Mouse (Mus musculus): ENCODE data around the gene Tspo. TPM values are rescaled to one million over a fixed set of nuclear protein-coding genes. Genes with fewer than 3 reads are reported as not detected.

The Tspo gene
- 264 and 335 TPM in 2 replicates for total RNA-seq (2014; rRNA removed; ENCODE audit: low replicate concordance)
- polyA plus RNA-seq (2015; fragmentation: Nextera tagmentation; extraction: Ambion mirVana): 205 and 210 TPM in 2 replicates

DNA sequence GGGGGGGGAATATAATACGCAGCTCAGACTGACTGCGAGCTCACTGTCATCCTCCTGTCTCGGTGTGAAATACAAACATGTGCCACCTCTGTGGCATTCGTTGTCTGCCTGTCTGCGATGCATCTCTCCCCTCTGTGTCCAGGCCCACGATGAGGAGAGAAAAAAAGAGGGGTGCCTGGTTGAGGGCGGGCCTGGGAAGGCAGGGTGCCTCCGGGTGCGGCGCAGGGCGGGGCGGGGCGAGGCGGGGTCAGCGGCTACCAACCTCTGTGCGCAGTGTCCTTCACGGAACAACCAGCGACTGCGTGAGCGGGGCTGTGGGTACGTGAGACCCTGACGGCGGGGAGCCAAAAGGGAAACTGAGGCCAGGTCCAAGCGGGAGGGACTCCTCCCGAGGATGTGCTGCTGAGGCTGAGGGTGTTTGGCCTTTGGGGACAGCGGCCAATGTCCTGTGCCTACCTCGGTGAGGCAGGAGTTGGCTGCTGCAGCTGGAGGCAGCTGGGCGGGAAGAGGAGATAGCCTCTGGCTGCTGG is at the start of gene Tspo, which contains the start of gene Mcat:
Tspo (plus strand) TSS at position 266 of the 530 bp plus-strand sequence.
Mcat (minus strand) TSS at position 461 of the 530 bp plus-strand sequence.
- peak within 1 kb of the TSS; percentile 57 for H3K4me3 ChIP-seq (ENCODE audit: low read depth, low read length)
- ATAC-seq (ENCODE audit: insufficient read depth, low read depth): peak; percentile 56
- H3K9me3 ChIP-seq (replicated peaks; ENCODE audit: control insufficient read depth, low read length): no peaks in the 10 kb centered on the region
- H3K36me3 ChIP-seq (replicated peaks; ENCODE audit: control insufficient read depth, insufficient read depth, low read length): no peaks in the 10 kb centered on the region
- peak within 1 kb of the TSS; percentile 81 for H3K27ac ChIP-seq (ENCODE audit: low read depth)
- no peak for DNase-seq (ENCODE audit: low spot score)
- 2% methylated on average over 28 of the region's 28 CpGs for WGBS
- H3K9ac ChIP-seq (replicated peaks; ENCODE audit: low read depth, low read length): peak within 1 kb of the TSS; percentile 65
- H3K27me3 ChIP-seq (ENCODE audit: control insufficient read depth, insufficient read depth, low read length): no peaks in the 10 kb centered on the region
- no peak for TF ChIP-seq CTCF (IDR thresholded peaks at IDR 0.05; ENCODE audit: low read depth)
- no peak for TF ChIP-seq EP300 (IDR thresholded peaks at IDR 0.05; ENCODE audit: low read depth)
- H3K4me1 ChIP-seq (ENCODE audit: control insufficient read depth, insufficient read depth): peaks cover 3% of the 10 kb centered on the region; the same call in 1 of the 2 replicates
- peak within 1 kb of the TSS; percentile 93 for H3K4me2 ChIP-seq (ENCODE audit: low read depth, low read length)

DNA sequence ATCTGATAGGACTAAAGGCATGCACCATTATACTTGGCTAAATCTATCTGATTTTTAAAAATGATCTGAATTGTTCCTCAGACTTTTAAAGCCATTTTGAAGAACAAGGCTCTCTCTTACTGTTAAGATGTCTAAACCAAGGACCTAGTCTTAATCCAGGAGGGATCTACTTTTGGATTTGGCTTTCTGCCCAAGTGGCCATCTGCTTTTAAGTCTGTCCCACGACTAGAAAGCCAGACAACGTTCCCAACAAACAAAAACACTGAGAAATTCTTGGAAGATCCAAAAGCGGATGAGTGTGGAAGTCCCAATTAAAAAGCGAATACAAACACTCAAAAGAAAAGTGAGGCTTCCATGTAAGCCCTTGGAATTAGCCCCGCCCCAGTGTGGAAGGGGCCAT is 48.4 kb upstream of the Tspo start:
- ATAC-seq (ENCODE audit: insufficient read depth, low read depth) (no peak), DNase-seq (ENCODE audit: low spot score) (no peak)
- no peak for TF ChIP-seq CTCF (IDR thresholded peaks at IDR 0.05; ENCODE audit: low read depth)
- no peak for TF ChIP-seq EP300 (IDR thresholded peaks at IDR 0.05; ENCODE audit: low read depth)
- WGBS: 66% methylated on average over 5 of the region's 5 CpGs
- no peak overlapping the region for H3K4me2 ChIP-seq (ENCODE audit: low read depth, low read length)
- no peaks in the 10 kb centered on the region for H3K27me3 ChIP-seq (ENCODE audit: control insufficient read depth, insufficient read depth, low read length)
- no peak overlapping the region for H3K9ac ChIP-seq (replicated peaks; ENCODE audit: low read depth, low read length)
- H3K4me1 ChIP-seq (ENCODE audit: control insufficient read depth, insufficient read depth): no peaks in the 10 kb centered on the region
- H3K36me3 ChIP-seq (replicated peaks; ENCODE audit: control insufficient read depth, insufficient read depth, low read length): no peaks in the 10 kb centered on the region
- no peak overlapping the region for H3K27ac ChIP-seq (ENCODE audit: low read depth)
- no peaks in the 10 kb centered on the region for H3K9me3 ChIP-seq (replicated peaks; ENCODE audit: control insufficient read depth, low read length)
- H3K4me3 ChIP-seq (ENCODE audit: low read depth, low read length): no peak overlapping the region

- H3K4me1 ChIP-seq (ENCODE audit: control insufficient read depth, insufficient read depth): peaks cover 12% of the 10 kb centered on the region
- H3K4me3 ChIP-seq (ENCODE audit: low read depth, low read length): no peak overlapping the region
- peak; percentile 83 for DNase-seq (ENCODE audit: low spot score)
- H3K27ac ChIP-seq (ENCODE audit: low read depth): no peak overlapping the region
- ATAC-seq (ENCODE audit: insufficient read depth, low read depth): peak; percentile 78
- H3K9me3 ChIP-seq (replicated peaks; ENCODE audit: control insufficient read depth, low read length): no peaks in the 10 kb centered on the region
- H3K9ac ChIP-seq (replicated peaks; ENCODE audit: low read depth, low read length): no peak overlapping the region
- no peak for TF ChIP-seq EP300 (IDR thresholded peaks at IDR 0.05; ENCODE audit: low read depth)
- peak; percentile 90 for TF ChIP-seq CTCF (IDR thresholded peaks at IDR 0.05; ENCODE audit: low read depth)
- H3K27me3 ChIP-seq (ENCODE audit: control insufficient read depth, insufficient read depth, low read length): no peaks in the 10 kb centered on the region
- 25% methylated on average over 20 of the region's 20 CpGs for WGBS
- H3K4me2 ChIP-seq (ENCODE audit: low read depth, low read length): peak overlapping the region; percentile 32; the same call in 1 of the 2 replicates
- H3K36me3 ChIP-seq (replicated peaks; ENCODE audit: control insufficient read depth, insufficient read depth, low read length): no peaks in the 10 kb centered on the region
Measured at GRCm38 (mm10) chr15:83518215-83519048, 45.0 kb upstream of the Tspo start.

GRCm38 (mm10) chr15:83520861-83521382 is 42.5 kb upstream of the Tspo start:
- Histone ChIP-seq H3K9me3 (replicated peaks; ENCODE audit: control insufficient read depth, low read length) (no peaks in the 10 kb centered on the region), H3K4me2 (ENCODE audit: low read depth, low read length) (no peak overlapping the region), H3K4me1 (ENCODE audit: control insufficient read depth, insufficient read depth) (peaks cover 33% of the 10 kb centered on the region), H3K27me3 (ENCODE audit: control insufficient read depth, insufficient read depth, low read length) (no peaks in the 10 kb centered on the region), H3K4me3 (ENCODE audit: low read depth, low read length) (no peak overlapping the region), H3K9ac (replicated peaks; ENCODE audit: low read depth, low read length) (no peak overlapping the region), H3K36me3 (replicated peaks; ENCODE audit: control insufficient read depth, insufficient read depth, low read length) (no peaks in the 10 kb centered on the region), H3K27ac (ENCODE audit: low read depth) (no peak overlapping the region)
- DNase-seq (ENCODE audit: low spot score): no peak
- ATAC-seq (ENCODE audit: insufficient read depth, low read depth): no peak
- TF ChIP-seq EP300 (IDR thresholded peaks at IDR 0.05; ENCODE audit: low read depth) (no peak), CTCF (IDR thresholded peaks at IDR 0.05; ENCODE audit: low read depth) (no peak)
- 80% methylated on average over 6 of the region's 6 CpGs for WGBS

DNA sequence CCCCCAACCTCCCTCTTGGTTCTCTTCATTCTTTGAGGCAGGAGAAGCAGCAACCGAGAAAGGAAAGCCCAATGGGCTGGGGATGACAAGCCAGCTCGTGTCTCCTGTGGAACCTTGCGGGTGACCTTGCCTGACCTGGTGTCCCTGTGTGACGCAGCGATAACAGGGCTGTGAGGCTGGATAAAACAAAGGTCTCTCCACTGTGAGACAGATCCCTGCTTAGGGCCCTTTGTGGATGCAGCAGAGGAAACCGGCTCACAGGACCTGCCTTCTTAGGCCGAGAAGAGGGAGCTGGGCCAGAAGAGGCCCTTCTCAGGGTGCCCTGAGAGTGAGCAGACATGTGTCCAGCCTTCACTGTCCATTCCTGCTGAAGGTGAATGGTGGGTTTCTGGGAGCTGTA is 40.2 kb upstream of the Tspo start:
- Histone ChIP-seq H3K9ac (replicated peaks; ENCODE audit: low read depth, low read length) (0 out of 2 replicates have a peak overlapping the region, but pooled peaks have one; percentile 19), H3K9me3 (replicated peaks; ENCODE audit: control insufficient read depth, low read length) (no peaks in the 10 kb centered on the region), H3K4me3 (ENCODE audit: low read depth, low read length) (no peak overlapping the region), H3K27me3 (ENCODE audit: control insufficient read depth, insufficient read depth, low read length) (no peaks in the 10 kb centered on the region), H3K4me2 (ENCODE audit: low read depth, low read length) (0 out of 2 replicates have a peak overlapping the region, but pooled peaks have one; percentile 93), H3K36me3 (replicated peaks; ENCODE audit: control insufficient read depth, insufficient read depth, low read length) (no peaks in the 10 kb centered on the region), H3K27ac (ENCODE audit: low read depth) (peak overlapping the region; percentile 97), H3K4me1 (ENCODE audit: control insufficient read depth, insufficient read depth) (peaks cover 46% of the 10 kb centered on the region)
- 2% methylated on average over 7 of the region's 7 CpGs for WGBS
- TF ChIP-seq EP300 (IDR thresholded peaks at IDR 0.05; ENCODE audit: low read depth) (no peak), CTCF (IDR thresholded peaks at IDR 0.05; ENCODE audit: low read depth) (no peak)
- DNase-seq (ENCODE audit: low spot score): peak; percentile 81
- ATAC-seq (ENCODE audit: insufficient read depth, low read depth): peak; percentile 46
